Mouse (Mus musculus) gastrocnemius, adult 2 months (tissue): Measurements from ENCODE around the gene Fam222a. TPM values are rescaled to one million over a fixed set of nuclear protein-coding genes. Genes with fewer than 3 reads are reported as not detected.

ENCODE experiments used
- DNase-seq: peaks from one replicate; pipeline ENCODE4 v3.0.0; 2022
- H3K27ac ChIP-seq: fragments of 200-600 bp; 2 replicates; pipeline ENCODE4 v1.8.1; 2022; ENCODE audit warnings: mild to moderate bottlenecking
- H3K4me3 ChIP-seq: fragments of 200-600 bp; 2 replicates; pipeline ENCODE4 v1.8.1; 2022; ENCODE audit warnings: mild to moderate bottlenecking, moderate library complexity
- CTCF ChIP-seq: fragments of 200-600 bp; IDR thresholded peaks from 2 replicates; pipeline ENCODE4 v1.8.1; 2022; ENCODE audit warnings: antibody characterized with exemption, mild to moderate bottlenecking, moderate library complexity
- intact Hi-C: fragments of 180-260 bp; cut with DNase I; formaldehyde crosslinking; loops from one replicate; pipeline ENCODE4 v1.15.1; 2025
- total RNA-seq, 2 experiments: library from RNA; stranded (reverse); gene quantifications; 2 replicates each; pipeline ENCODE4 v1.2.3; 2021

The Fam222a gene
- total RNA-seq, 2 experiments from 2014 or later: 0.18 to 1.1 TPM

GRCm38 (mm10) chr5:114591151-114591561 lies 23.3 kb downstream of the Fam222a start:
- H3K27ac ChIP-seq: no peak overlapping the region
- DNase-seq: no peak
- no peak overlapping the region for H3K4me3 ChIP-seq
- TF ChIP-seq CTCF: no peak
- intact Hi-C loops: no loop called here

GRCm38 (mm10) chr5:114592463-114593160 lies 24.8 kb downstream of the Fam222a start:
- DNase-seq: no peak
- intact Hi-C loops: no loop called here
- TF ChIP-seq CTCF: no peak
- no peak overlapping the region for H3K4me3 ChIP-seq
- no peak overlapping the region for H3K27ac ChIP-seq

DNA sequence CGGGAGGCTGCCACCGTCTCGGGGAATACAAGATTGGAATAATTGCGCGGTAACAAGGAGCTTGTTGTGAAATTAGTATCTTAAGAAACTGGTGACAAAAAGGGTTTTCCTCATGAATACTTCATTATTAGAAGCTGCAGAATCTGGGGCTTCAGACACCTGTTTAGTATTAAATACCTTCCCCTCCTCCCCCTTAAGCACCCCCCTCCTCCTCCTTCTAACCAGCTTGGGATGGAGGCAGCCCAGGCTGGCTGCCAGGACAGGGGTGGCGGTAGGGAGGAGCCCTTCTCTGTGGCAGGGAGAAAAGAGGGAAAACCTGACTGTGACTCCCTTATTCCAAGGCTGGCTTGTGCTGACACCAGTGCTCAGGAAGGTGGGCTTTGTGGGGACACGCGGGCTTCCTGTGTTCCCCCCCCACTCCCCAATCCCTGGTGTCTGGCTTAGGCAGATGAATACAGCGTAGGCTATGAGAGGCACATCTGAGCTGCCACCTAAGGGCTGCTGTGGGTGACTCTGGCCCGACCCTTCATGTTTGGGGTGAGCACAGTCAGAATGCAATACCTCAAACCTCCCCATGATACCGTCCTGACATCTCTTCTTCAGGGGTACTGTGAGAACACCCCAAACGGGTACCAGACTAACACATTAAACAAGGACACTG lies 25.5 kb downstream of the Fam222a start:
- no peak for DNase-seq
- no peak overlapping the region for H3K4me3 ChIP-seq
- H3K27ac ChIP-seq: no peak overlapping the region
- no peak for TF ChIP-seq CTCF
- intact Hi-C loops: no loop called here

- H3K27ac ChIP-seq: peak overlapping the region; percentile 76
- H3K4me3 ChIP-seq: peak overlapping the region; percentile 51
- TF ChIP-seq CTCF: no peak
- intact Hi-C loops: no loop called here
- DNase-seq: no peak
Measured at GRCm38 (mm10) chr5:114593949-114594348, 26.1 kb downstream of the Fam222a start.

- DNase-seq: peak; percentile 42
- Histone ChIP-seq H3K4me3 (peak overlapping the region; percentile 51), H3K27ac (peak overlapping the region; percentile 76)
- TF ChIP-seq CTCF: no peak
- intact Hi-C loops: no loop called here
Measured at GRCm38 (mm10) chr5:114594741-114595241, 27.0 kb downstream of the Fam222a start.

DNA sequence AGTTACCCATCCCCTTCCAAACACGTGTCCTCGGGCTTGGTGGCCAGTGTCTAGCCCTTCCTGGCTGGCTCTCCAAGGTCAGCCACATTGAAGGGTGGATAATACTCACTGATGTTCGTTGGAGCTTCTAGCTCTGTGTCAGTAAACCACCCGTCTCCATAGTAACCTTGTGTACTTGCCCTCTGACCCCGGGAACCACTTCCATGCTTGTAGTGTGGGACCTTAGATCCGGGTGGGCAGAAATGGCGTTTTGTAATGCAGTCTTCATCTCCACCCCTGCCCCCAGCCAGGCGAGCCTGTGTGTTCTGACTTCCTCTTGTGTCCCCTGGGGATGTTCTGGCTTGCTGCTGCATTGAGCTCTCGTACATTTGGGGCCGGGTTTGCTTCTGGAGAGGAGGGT lies 28.8 kb downstream of the Fam222a start:
- DNase-seq: no peak
- H3K4me3 ChIP-seq: peak overlapping the region; percentile 23
- intact Hi-C loops: no loop called here
- peak overlapping the region; percentile 43; the same call in 1 of the 2 replicates for H3K27ac ChIP-seq
- no peak for TF ChIP-seq CTCF

- H3K4me3 ChIP-seq: no peak overlapping the region
- intact Hi-C loops: no loop called here
- no peak overlapping the region for H3K27ac ChIP-seq
- no peak for DNase-seq
- no peak for TF ChIP-seq CTCF
Measured at GRCm38 (mm10) chr5:114597222-114597621, 29.4 kb downstream of the Fam222a start.

- Histone ChIP-seq H3K4me3 (no peak overlapping the region), H3K27ac (no peak overlapping the region)
- TF ChIP-seq CTCF: no peak
- no peak for DNase-seq
- intact Hi-C loops: no loop called here
Measured at GRCm38 (mm10) chr5:114597652-114598051, 29.8 kb downstream of the Fam222a start.

DNA sequence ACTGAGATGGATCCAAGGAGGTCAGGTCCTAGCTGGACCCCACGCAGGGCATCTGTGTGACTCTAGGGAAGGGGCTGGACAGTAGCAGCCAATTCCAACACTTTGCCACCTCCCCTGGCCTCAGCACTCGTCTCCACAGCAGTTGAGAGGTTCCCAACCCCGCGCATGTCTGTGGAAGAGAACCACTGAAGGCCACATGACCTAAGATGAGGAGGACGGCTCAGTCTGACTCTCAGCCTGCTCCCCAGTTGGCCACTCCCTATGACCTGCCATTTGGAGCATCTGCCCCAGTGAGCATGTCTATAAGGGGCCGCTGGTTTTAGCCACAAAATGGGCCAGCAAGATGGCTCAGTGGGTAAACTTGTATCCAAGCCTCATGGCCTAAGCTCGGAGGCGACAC lies 34.2 kb downstream of the Fam222a start:
- H3K27ac ChIP-seq: no peak overlapping the region
- no peak for DNase-seq
- no peak overlapping the region for H3K4me3 ChIP-seq
- intact Hi-C loops: no loop called here
- no peak for TF ChIP-seq CTCF

GRCm38 (mm10) chr5:114603975-114604374 lies 36.2 kb downstream of the Fam222a start:
- intact Hi-C loops: no loop called here
- no peak overlapping the region for H3K27ac ChIP-seq
- H3K4me3 ChIP-seq: no peak overlapping the region
- peak; percentile 36; the same call in 1 of the 2 replicates for TF ChIP-seq CTCF
- DNase-seq: no peak

GRCm38 (mm10) chr5:114604781-114605290 lies 37.0 kb downstream of the Fam222a start:
- DNase-seq: no peak
- no peak overlapping the region for H3K4me3 ChIP-seq
- peak; percentile 50 for TF ChIP-seq CTCF
- intact Hi-C loops: no loop called here
- no peak overlapping the region for H3K27ac ChIP-seq

DNA sequence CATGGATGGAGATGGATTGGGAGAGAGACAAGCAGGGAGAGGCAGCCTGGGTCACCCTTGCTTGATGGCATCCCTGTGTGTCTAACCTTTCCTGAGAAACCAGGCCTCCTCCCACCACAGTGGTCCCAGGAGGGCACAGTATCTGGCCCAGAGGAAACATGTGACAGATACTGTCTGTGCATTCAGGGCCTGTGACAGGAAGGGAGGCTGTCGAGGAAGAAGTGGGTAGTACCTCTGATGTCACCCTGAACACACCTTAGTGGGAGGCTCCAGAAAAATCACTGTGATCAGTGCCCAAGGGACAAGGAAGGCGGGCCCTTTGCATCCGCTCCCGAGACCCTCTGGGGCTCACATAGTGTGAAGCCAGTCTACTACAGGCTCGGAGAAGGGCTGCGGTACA lies 38.2 kb downstream of the Fam222a start:
- intact Hi-C loops: no loop called here
- Histone ChIP-seq H3K4me3 (no peak overlapping the region), H3K27ac (no peak overlapping the region)
- TF ChIP-seq CTCF: no peak
- no peak for DNase-seq

GRCm38 (mm10) chr5:114607651-114608050 lies 39.8 kb downstream of the Fam222a start:
- Histone ChIP-seq H3K27ac (no peak overlapping the region), H3K4me3 (no peak overlapping the region)
- intact Hi-C loops: no loop called here
- no peak for TF ChIP-seq CTCF
- DNase-seq: peak; percentile 69
